Mouse (Mus musculus) liver, embryonic 11.5 days (tissue): ENCODE measurements around the gene Pagr1b. TPM values are rescaled to one million over a fixed set of nuclear protein-coding genes. Genes with fewer than 3 reads are reported as not detected.

ENCODE experiments used
- ATAC-seq: fragments of 200-750 bp; cut with Nextera tagmentation; replicated peaks from 2 replicates; pipeline ENCODE4 v1.8.0; 2017; ENCODE audit warnings: moderate number of reproducible peaks, mild to moderate bottlenecking, moderate TSS enrichment, moderate library complexity; ENCODE audit not compliant: low FRiP score
- DNase-seq: peaks from one replicate; pipeline ENCODE4 v3.0.0-alpha.2; 2017; ENCODE audit warnings: low spot score
- H3K27ac ChIP-seq: fragments of 300-500 bp; sonication (generic); 2 replicates; pipeline ENCODE4 v1.5.1; 2014; ENCODE audit warnings: mild to moderate bottlenecking, low read depth, low read length, control low read depth
- H3K27me3 ChIP-seq: fragments of 300-500 bp; sonication (generic); replicated peaks from 2 replicates; pipeline ENCODE4 v1.6.1; 2014; ENCODE audit warnings: low read length, mixed read lengths; ENCODE audit not compliant: control insufficient read depth, insufficient read depth
- H3K36me3 ChIP-seq: fragments of 300-500 bp; sonication (generic); 2 replicates; pipeline ENCODE4 v1.6.1; 2014; ENCODE audit warnings: mild to moderate bottlenecking, low read length, moderate library complexity, mixed read lengths; ENCODE audit not compliant: control insufficient read depth, insufficient read depth
- H3K4me1 ChIP-seq: fragments of 300-500 bp; sonication (generic); replicated peaks from 2 replicates; pipeline ENCODE4 v1.6.1; 2014; ENCODE audit warnings: low read length, mixed read lengths; ENCODE audit not compliant: control insufficient read depth, insufficient read depth
- H3K4me2 ChIP-seq: fragments of 300-500 bp; sonication (generic); 2 replicates; pipeline ENCODE4 v1.6.1; 2014; ENCODE audit warnings: mild to moderate bottlenecking, control low read depth, moderate library complexity
- H3K4me3 ChIP-seq: fragments of 300-500 bp; sonication (generic); 2 replicates; pipeline ENCODE4 v1.5.1; 2014; ENCODE audit warnings: low read depth, low read length, control low read depth
- H3K9ac ChIP-seq: fragments of 300-500 bp; sonication (generic); 2 replicates; pipeline ENCODE4 v1.6.1; 2014; ENCODE audit warnings: low read depth, low read length, control low read depth
- H3K9me3 ChIP-seq: fragments of 300-500 bp; sonication (generic); 2 replicates; pipeline ENCODE4 v1.6.1; 2016; ENCODE audit warnings: low read length, inconsistent platforms, mixed read lengths; ENCODE audit not compliant: control insufficient read depth
- WGBS: fragments of 180-500 bp; shearing (Covaris S2); extraction: QIAGEN DNeasy Blood & Tissue Kit; methylation state at CpG from one replicate; pipeline ENCODE4 v1.1.7; 2014; 5-methylcytosine and 5-hydroxymethylcytosine counted together
- polyA plus RNA-seq: library from polyadenylated mRNA; unstranded; fragments of >200 nt; fragmentation: Nextera tagmentation; extraction: Ambion mirVana; gene quantifications from 2 replicates; pipeline ENCODE4 v1.2.1, GENCODE M21; 2014

Gene Pagr1b
- polyA plus RNA-seq, 1 experiment from 2014 or later, result 0.41 TPM

- H3K9ac ChIP-seq, result no peak overlapping the region
- H3K4me3 ChIP-seq, result no peak overlapping the region
- H3K27me3 ChIP-seq, result no peaks in the 10 kb centered on the region; the same call in 1 of the 2 replicates
- H3K27ac ChIP-seq, result no peak overlapping the region
- DNase-seq (no peak), ATAC-seq (no peak)
- H3K36me3 ChIP-seq, result no peaks in the 10 kb centered on the region
- no peak overlapping the region for H3K4me2 ChIP-seq
- H3K4me1 ChIP-seq, result no peaks in the 10 kb centered on the region
- 71% methylated on average over 4 of the region's 4 CpGs for WGBS
- no peaks in the 10 kb centered on the region for H3K9me3 ChIP-seq
Measured at GRCm38 (mm10) chr7:126996449-126996848, 19.8 kb downstream of the Pagr1b start.

- no peaks in the 10 kb centered on the region for H3K9me3 ChIP-seq
- no peaks in the 10 kb centered on the region; the same call in 1 of the 2 replicates for H3K27me3 ChIP-seq
- no peaks in the 10 kb centered on the region for H3K36me3 ChIP-seq
- H3K27ac ChIP-seq, result no peak overlapping the region
- no peak overlapping the region for H3K9ac ChIP-seq
- no peak overlapping the region for H3K4me3 ChIP-seq
- DNase-seq, result no peak
- 73% methylated on average over 8 of the region's 8 CpGs for WGBS
- H3K4me2 ChIP-seq, result no peak overlapping the region
- ATAC-seq, result no peak
- H3K4me1 ChIP-seq, result no peaks in the 10 kb centered on the region
Measured at GRCm38 (mm10) chr7:126988816-126989215, 27.5 kb downstream of the Pagr1b start.

- 50% methylated on average over 9 of the region's 9 CpGs for WGBS
- no peak overlapping the region for H3K27ac ChIP-seq
- H3K4me1 ChIP-seq, result no peaks in the 10 kb centered on the region
- DNase-seq (no peak), ATAC-seq (no peak)
- H3K9me3 ChIP-seq, result no peaks in the 10 kb centered on the region
- H3K36me3 ChIP-seq, result no peaks in the 10 kb centered on the region
- H3K27me3 ChIP-seq, result no peaks in the 10 kb centered on the region
- no peak overlapping the region for H3K4me3 ChIP-seq
- no peak overlapping the region for H3K4me2 ChIP-seq
- no peak overlapping the region for H3K9ac ChIP-seq
Measured at GRCm38 (mm10) chr7:126986319-126986718, 30.0 kb downstream of the Pagr1b start.

- Histone ChIP-seq H3K4me1 (no peaks in the 10 kb centered on the region), H3K27me3 (no peaks in the 10 kb centered on the region), H3K9ac (no peak overlapping the region), H3K27ac (no peak overlapping the region), H3K9me3 (no peaks in the 10 kb centered on the region), H3K4me2 (no peak overlapping the region), H3K36me3 (peaks cover 3% of the 10 kb centered on the region), H3K4me3 (no peak overlapping the region)
- DNase-seq, result no peak
- ATAC-seq, result no peak
- WGBS, result 55% methylated on average over 10 of the region's 10 CpGs
Measured at GRCm38 (mm10) chr7:126984667-126985444, 31.4 kb downstream of the Pagr1b start.

GRCm38 (mm10) chr7:126983113-126983512 is 33.2 kb downstream of the Pagr1b start:
- no peak overlapping the region for H3K9ac ChIP-seq
- no peak for ATAC-seq
- no peaks in the 10 kb centered on the region for H3K9me3 ChIP-seq
- no peak overlapping the region for H3K4me2 ChIP-seq
- 0 out of 2 replicates have a peak, but pooled peaks cover 2% of the 10 kb centered on the region for H3K4me1 ChIP-seq
- H3K27ac ChIP-seq, result no peak overlapping the region
- H3K36me3 ChIP-seq, result peaks cover 17% of the 10 kb centered on the region
- 82% methylated on average over 7 of the region's 7 CpGs for WGBS
- no peak overlapping the region for H3K4me3 ChIP-seq
- DNase-seq, result no peak
- no peaks in the 10 kb centered on the region for H3K27me3 ChIP-seq

DNA sequence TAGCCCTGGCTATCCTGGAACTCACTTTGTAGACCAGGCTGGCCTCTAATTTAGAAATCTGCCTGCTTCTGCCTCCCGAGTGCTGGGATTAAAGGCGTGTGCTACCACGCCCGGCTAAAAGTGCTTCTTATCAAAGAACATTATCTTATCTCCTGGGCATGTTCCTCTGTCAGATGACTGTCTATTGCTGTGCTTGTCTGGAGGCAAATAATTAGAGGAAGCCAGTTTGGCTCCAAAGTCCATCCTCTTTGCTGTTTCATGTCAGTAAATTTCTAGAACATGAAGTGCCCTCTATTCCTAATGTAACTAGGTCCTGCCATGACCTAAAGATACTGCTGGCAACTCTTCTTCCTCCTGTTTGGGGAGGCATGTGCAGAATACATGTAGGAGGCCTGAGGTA is 34.2 kb downstream of the Pagr1b start:
- ATAC-seq, result no peak
- Histone ChIP-seq H3K36me3 (peaks cover 20% of the 10 kb centered on the region), H3K4me1 (peaks cover 11% of the 10 kb centered on the region; the same call in 1 of the 2 replicates), H3K27ac (no peak overlapping the region), H3K9me3 (no peaks in the 10 kb centered on the region), H3K4me2 (no peak overlapping the region), H3K4me3 (no peak overlapping the region), H3K27me3 (no peaks in the 10 kb centered on the region), H3K9ac (no peak overlapping the region)
- no peak for DNase-seq
- WGBS, result 57% methylated on average over 4 of the region's 4 CpGs

DNA sequence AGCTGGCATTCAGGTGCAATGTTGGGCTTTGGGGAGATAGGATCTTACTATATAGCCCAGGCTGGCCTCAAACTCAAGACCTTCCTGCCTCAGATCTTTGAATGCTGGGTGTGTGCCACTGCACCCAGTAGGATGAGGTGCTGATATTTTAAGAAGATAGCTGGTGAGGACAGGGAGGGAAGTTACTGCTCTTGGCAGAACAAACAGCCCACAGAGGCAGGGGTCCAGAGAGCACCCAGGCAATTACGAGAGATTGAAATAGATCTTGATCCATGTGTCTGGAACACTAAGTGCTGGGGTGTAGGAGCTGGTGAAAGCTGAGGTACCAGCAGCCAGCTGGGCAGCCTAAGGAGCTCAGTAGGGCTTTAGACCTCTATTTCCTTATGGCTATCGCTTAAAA is 34.7 kb downstream of the Pagr1b start:
- H3K4me3 ChIP-seq, result no peak overlapping the region
- no peak overlapping the region for H3K9ac ChIP-seq
- no peaks in the 10 kb centered on the region for H3K9me3 ChIP-seq
- H3K36me3 ChIP-seq, result peaks cover 20% of the 10 kb centered on the region
- no peaks in the 10 kb centered on the region for H3K27me3 ChIP-seq
- no peak for ATAC-seq
- H3K4me1 ChIP-seq, result peaks cover 13% of the 10 kb centered on the region; the same call in 1 of the 2 replicates
- no peak overlapping the region for H3K27ac ChIP-seq
- no peak overlapping the region for H3K4me2 ChIP-seq
- DNase-seq, result no peak
- WGBS, result 78% methylated on average over 2 of the region's 2 CpGs

DNA sequence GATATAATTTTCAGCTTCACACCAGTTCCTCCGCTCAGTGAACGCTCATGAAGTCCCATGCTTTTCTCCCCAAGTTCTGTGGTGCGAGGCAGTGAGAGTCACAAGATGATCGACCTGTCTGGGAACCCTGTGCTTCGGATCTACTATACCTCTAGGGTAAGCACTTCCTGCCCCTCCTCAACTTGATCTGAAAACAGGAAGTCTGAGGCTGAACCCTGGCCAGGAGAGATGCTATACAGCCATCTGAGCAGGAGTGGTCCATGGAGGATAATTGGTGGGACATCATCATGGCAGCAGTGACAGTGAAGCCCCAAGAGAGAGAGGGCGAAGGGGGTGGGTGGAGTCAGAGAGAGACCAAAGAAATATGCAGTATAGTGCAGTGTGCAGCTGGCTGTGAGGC is 37.4 kb downstream of the Pagr1b start:
- no peak for DNase-seq
- no peak overlapping the region for H3K9ac ChIP-seq
- H3K27ac ChIP-seq, result no peak overlapping the region
- no peak overlapping the region for H3K4me3 ChIP-seq
- no peaks in the 10 kb centered on the region for H3K9me3 ChIP-seq
- H3K27me3 ChIP-seq, result no peaks in the 10 kb centered on the region
- H3K4me1 ChIP-seq, result peaks cover 13% of the 10 kb centered on the region; the same call in 1 of the 2 replicates
- H3K36me3 ChIP-seq, result peaks cover 20% of the 10 kb centered on the region
- no peak overlapping the region for H3K4me2 ChIP-seq
- WGBS, result 81% methylated on average over 6 of the region's 6 CpGs
- ATAC-seq, result no peak
